Mouse (Mus musculus) layer of hippocampus, postnatal 25 days (tissue): ENCODE measurements around the gene Gm11564. TPM values are rescaled to one million over a fixed set of nuclear protein-coding genes. Genes with fewer than 3 reads are reported as not detected.

Experiments
- total RNA-seq, 2 experiments: library from RNA; stranded (reverse); gene quantifications; 2 replicates each; pipeline ENCODE4 v1.2.3; 2021

Gene Gm11564
- total RNA-seq, 2 experiments from 2014 or later, result not detected

Other genes with a start within 250 kb of the Gm11564 start
- not detected for gene Krtap3-1, start 249.0 kb downstream of the Gm11564 start, total RNA-seq
- not detected for gene Krtap1-5, start 234.7 kb downstream of the Gm11564 start, total RNA-seq
- gene Krtap1-4, start 232.0 kb downstream of the Gm11564 start, total RNA-seq, result not detected
- not detected for gene Krtap1-3, start 224.3 kb downstream of the Gm11564 start, total RNA-seq
- gene Krtap9-3, start 217.6 kb downstream of the Gm11564 start, total RNA-seq, result not detected
- not detected for gene Gm11938, start 212.4 kb downstream of the Gm11564 start, total RNA-seq
- not detected for gene Gm11937, start 205.5 kb downstream of the Gm11564 start, total RNA-seq
- gene Krtap2-4, start 200.8 kb downstream of the Gm11564 start, total RNA-seq, result not detected
- not detected for gene Gm11562, start 195.2 kb downstream of the Gm11564 start, total RNA-seq
- not detected for gene Krtap4-1, start 187.4 kb downstream of the Gm11564 start, total RNA-seq
- not detected for gene Krtap4-2, start 180.6 kb downstream of the Gm11564 start, total RNA-seq
- gene Krtap4-7, start 171.6 kb downstream of the Gm11564 start, total RNA-seq, result not detected
- not detected for gene Gm11555, start 165.4 kb downstream of the Gm11564 start, total RNA-seq
- gene Gm11563, start 156.7 kb downstream of the Gm11564 start, total RNA-seq, result not detected
- gene Krtap4-6, start 149.7 kb downstream of the Gm11564 start, total RNA-seq, result not detected
- not detected for gene Gm14190, start 124.9 kb downstream of the Gm11564 start, total RNA-seq
- not detected for gene Gm14180, start 81.4 kb downstream of the Gm11564 start, total RNA-seq
- not detected for gene Gm11595, start 42.8 kb downstream of the Gm11564 start, total RNA-seq
- not detected for gene Krtap4-8, start 35.0 kb downstream of the Gm11564 start, total RNA-seq
- gene Krtap4-9, start 30.5 kb downstream of the Gm11564 start, total RNA-seq, result not detected
- gene Gm11596, start 22.2 kb downstream of the Gm11564 start, total RNA-seq, result not detected
- not detected for gene Gm11569, start 16.7 kb downstream of the Gm11564 start, total RNA-seq
- gene Gm11554, start 11.2 kb downstream of the Gm11564 start, total RNA-seq, result not detected
- not detected for gene Krtap4-13, start 5.8 kb downstream of the Gm11564 start, total RNA-seq
- gene 2300003K06Rik, start 22.4 kb upstream of the Gm11564 start, total RNA-seq, result not detected
- not detected for gene Krtap4-16, start 35.9 kb upstream of the Gm11564 start, total RNA-seq
- not detected for gene Gm11568, start 42.3 kb upstream of the Gm11564 start, total RNA-seq
- not detected for gene Gm11559, start 48.8 kb upstream of the Gm11564 start, total RNA-seq
- not detected for gene Krtap9-1, start 57.7 kb upstream of the Gm11564 start, total RNA-seq
- not detected for gene Gm11567, start 63.5 kb upstream of the Gm11564 start, total RNA-seq
- not detected for gene Krtap31-1, start 92.3 kb upstream of the Gm11564 start, total RNA-seq
- not detected for gene Gm11565, start 99.1 kb upstream of the Gm11564 start, total RNA-seq
- gene Krtap31-2, start 120.6 kb upstream of the Gm11564 start, total RNA-seq, result not detected
- gene Krtap9-5, start 132.8 kb upstream of the Gm11564 start, total RNA-seq, result not detected
- gene Krtap29-1, start 163.4 kb upstream of the Gm11564 start, total RNA-seq, result not detected
- gene Krtap16-1, start 170.9 kb upstream of the Gm11564 start, total RNA-seq, result not detected
- gene Krtap17-1, start 178.3 kb upstream of the Gm11564 start, total RNA-seq, result not detected
- not detected for gene Krt33a, start 200.5 kb upstream of the Gm11564 start, total RNA-seq
- gene Krt33b, start 214.2 kb upstream of the Gm11564 start, total RNA-seq, result not detected
- not detected for gene Krt34, start 225.9 kb upstream of the Gm11564 start, total RNA-seq
- not detected for gene Krt31, start 234.9 kb upstream of the Gm11564 start, total RNA-seq